Mouse (Mus musculus) heart, postnatal 0 days (tissue): ENCODE data around the gene Gm3336. TPM values are rescaled to one million over a fixed set of nuclear protein-coding genes. Genes with fewer than 3 reads are reported as not detected.
A peak's percentile ranks its signal among the peaks of the same experiment; 100 is the strongest.

ENCODE experiments used
- ATAC-seq: fragments of 200-750 bp; cut with Nextera tagmentation; 2 replicates; pipeline ENCODE4 v1.8.0; 2017; ENCODE audit warnings: low read depth, moderate number of reproducible peaks, moderate library complexity; ENCODE audit not compliant: insufficient read depth
- DNase-seq: peaks from one replicate; pipeline ENCODE4 v3.0.0-alpha.2; 2016; ENCODE audit warnings: low spot score
- H3K27ac ChIP-seq: fragments of 300-500 bp; sonication (generic); 2 replicates; pipeline ENCODE4 v1.5.1; 2014; ENCODE audit warnings: low read depth, mild to moderate bottlenecking
- H3K27me3 ChIP-seq: fragments of 300-500 bp; sonication (generic); 2 replicates; pipeline ENCODE4 v1.6.1; 2014; ENCODE audit warnings: low read length, mixed read lengths; ENCODE audit not compliant: control insufficient read depth, insufficient read depth
- H3K36me3 ChIP-seq: fragments of 300-500 bp; sonication (generic); replicated peaks from 2 replicates; pipeline ENCODE4 v1.6.1; 2014; ENCODE audit warnings: low read length, mixed read lengths; ENCODE audit not compliant: control insufficient read depth, insufficient read depth
- H3K4me1 ChIP-seq: fragments of 300-500 bp; sonication (generic); 2 replicates; pipeline ENCODE4 v1.6.1; 2014; ENCODE audit warnings: antibody characterized with exemption; ENCODE audit not compliant: control insufficient read depth, insufficient read depth
- H3K4me2 ChIP-seq: fragments of 300-500 bp; sonication (generic); 2 replicates; pipeline ENCODE4 v1.6.1; 2014; ENCODE audit warnings: low read depth, mild to moderate bottlenecking, low read length, moderate library complexity
- H3K4me3 ChIP-seq: fragments of 300-500 bp; sonication (generic); 2 replicates; pipeline ENCODE4 v1.5.1; 2014; ENCODE audit warnings: low read depth, low read length
- H3K9ac ChIP-seq: fragments of 300-500 bp; sonication (generic); replicated peaks from 2 replicates; pipeline ENCODE4 v1.6.1; 2014; ENCODE audit warnings: low read depth, low read length, mixed read lengths
- H3K9me3 ChIP-seq: fragments of 300-500 bp; sonication (generic); replicated peaks from 2 replicates; pipeline ENCODE4 v1.6.1; 2016; ENCODE audit warnings: low read length; ENCODE audit not compliant: control insufficient read depth
- CTCF ChIP-seq: IDR thresholded peaks from 2 replicates; pipeline ENCODE4 v1.5.1; 2016; ENCODE audit warnings: antibody characterized with exemption, control low read depth, low read depth
- EP300 ChIP-seq: IDR thresholded peaks from 2 replicates; pipeline ENCODE4 v1.6.1; 2016; ENCODE audit warnings: antibody characterized with exemption, low read depth
- WGBS: fragments of 180-500 bp; shearing (Covaris S2); extraction: QIAGEN DNeasy Blood & Tissue Kit; methylation state at CpG from one replicate; pipeline ENCODE4 v1.1.7; 2014; 5-methylcytosine and 5-hydroxymethylcytosine counted together
- polyA plus RNA-seq: library from polyadenylated mRNA; unstranded; fragments of >200 nt; fragmentation: Nextera tagmentation; extraction: Ambion mirVana; gene quantifications from 2 replicates; pipeline ENCODE4 v1.2.1, GENCODE M21; 2015
- total RNA-seq: library from RNA; depleted of rRNA; stranded (reverse); fragments of >200 nt; gene quantifications from 2 replicates; pipeline ENCODE4 v1.2.3, GENCODE M21; 2014; ENCODE audit warnings: low replicate concordance; rRNA removed

The Gm3336 gene
- total and polyA plus RNA-seq, 2 experiments from 2014 or later: not detected

GRCm38 (mm10) chr8:70768956-70769355 lies 50.6 kb downstream of the Gm3336 start:
- DNase-seq: no peak
- TF ChIP-seq CTCF (no peak), EP300 (no peak)
- peaks cover 34% of the 10 kb centered on the region for H3K36me3 ChIP-seq
- H3K4me1 ChIP-seq: peaks cover 15% of the 10 kb centered on the region
- H3K27ac ChIP-seq: no peak overlapping the region
- no peaks in the 10 kb centered on the region for H3K9me3 ChIP-seq
- H3K4me3 ChIP-seq: no peak overlapping the region
- H3K27me3 ChIP-seq: no peaks in the 10 kb centered on the region
- no peak overlapping the region for H3K4me2 ChIP-seq
- 86% methylated on average over 16 of the region's 16 CpGs for WGBS
- no peak for ATAC-seq
- H3K9ac ChIP-seq: no peak overlapping the region

- DNase-seq (peak; percentile 88), ATAC-seq (peak; percentile 64)
- Histone ChIP-seq H3K36me3 (peaks cover 34% of the 10 kb centered on the region), H3K9ac (no peak overlapping the region), H3K9me3 (no peaks in the 10 kb centered on the region), H3K27me3 (no peaks in the 10 kb centered on the region), H3K27ac (no peak overlapping the region), H3K4me2 (no peak overlapping the region), H3K4me3 (no peak overlapping the region), H3K4me1 (peaks cover 18% of the 10 kb centered on the region)
- 11% methylated on average over 26 of the region's 26 CpGs for WGBS
- TF ChIP-seq EP300: no peak
- peak; percentile 100 for TF ChIP-seq CTCF
Observed at GRCm38 (mm10) chr8:70769359-70769758, 51.0 kb downstream of the Gm3336 start.

GRCm38 (mm10) chr8:70769858-70770257 lies 51.5 kb downstream of the Gm3336 start:
- Histone ChIP-seq H3K36me3 (peaks cover 34% of the 10 kb centered on the region), H3K9ac (no peak overlapping the region), H3K27ac (no peak overlapping the region), H3K4me3 (no peak overlapping the region), H3K27me3 (no peaks in the 10 kb centered on the region), H3K4me2 (no peak overlapping the region), H3K4me1 (peaks cover 20% of the 10 kb centered on the region), H3K9me3 (no peaks in the 10 kb centered on the region)
- DNase-seq: no peak
- TF ChIP-seq EP300: no peak
- no peak for TF ChIP-seq CTCF
- ATAC-seq: no peak
- 72% methylated on average over 12 of the region's 12 CpGs for WGBS

- Histone ChIP-seq H3K4me3 (no peak overlapping the region), H3K9ac (no peak overlapping the region), H3K4me2 (no peak overlapping the region), H3K27me3 (no peaks in the 10 kb centered on the region), H3K4me1 (peaks cover 26% of the 10 kb centered on the region), H3K36me3 (peaks cover 34% of the 10 kb centered on the region), H3K27ac (no peak overlapping the region), H3K9me3 (no peaks in the 10 kb centered on the region)
- WGBS: 95% methylated on average over 13 of the region's 13 CpGs
- DNase-seq: no peak
- TF ChIP-seq EP300 (no peak), CTCF (no peak)
- ATAC-seq: no peak
Observed at GRCm38 (mm10) chr8:70770748-70771147, 52.4 kb downstream of the Gm3336 start.

GRCm38 (mm10) chr8:70771217-70771616 lies 52.9 kb downstream of the Gm3336 start:
- Histone ChIP-seq H3K27me3 (no peaks in the 10 kb centered on the region), H3K4me2 (no peak overlapping the region), H3K4me3 (no peak overlapping the region), H3K9ac (no peak overlapping the region), H3K9me3 (no peaks in the 10 kb centered on the region), H3K4me1 (peaks cover 26% of the 10 kb centered on the region), H3K36me3 (peaks cover 34% of the 10 kb centered on the region), H3K27ac (no peak overlapping the region)
- no peak for ATAC-seq
- TF ChIP-seq CTCF: no peak
- TF ChIP-seq EP300: no peak
- DNase-seq: no peak
- 86% methylated on average over 7 of the region's 7 CpGs for WGBS

GRCm38 (mm10) chr8:70772075-70772474 lies 53.7 kb downstream of the Gm3336 start:
- Histone ChIP-seq H3K9ac (no peak overlapping the region), H3K27me3 (no peaks in the 10 kb centered on the region), H3K36me3 (peaks cover 34% of the 10 kb centered on the region), H3K4me1 (peaks cover 18% of the 10 kb centered on the region), H3K9me3 (no peaks in the 10 kb centered on the region), H3K4me3 (no peak overlapping the region), H3K27ac (no peak overlapping the region), H3K4me2 (no peak overlapping the region)
- ATAC-seq (no peak), DNase-seq (no peak)
- TF ChIP-seq EP300 (no peak), CTCF (no peak)
- WGBS: 94% methylated on average over 13 of the region's 13 CpGs

Other genes with a start within 250 kb of the Gm3336 start
- gene Klhl26, start 241.6 kb upstream of the Gm3336 start, total RNA-seq: 15.8 and 22.6 TPM in 2 replicates
- 7.1 and 8.7 TPM in 2 replicates for gene Klhl26, start 241.6 kb upstream of the Gm3336 start, polyA plus RNA-seq
- not detected in 2 replicates for gene Tmem59l, start 231.2 kb upstream of the Gm3336 start, total RNA-seq
- gene Tmem59l, start 231.2 kb upstream of the Gm3336 start, polyA plus RNA-seq: not detected in 2 replicates
- gene Crlf1, start 225.4 kb upstream of the Gm3336 start, total RNA-seq: not detected in 2 replicates
- 0.16 and 0.66 TPM in 2 replicates for gene Crlf1, start 225.4 kb upstream of the Gm3336 start, polyA plus RNA-seq
- gene Rex1bd, start 211.8 kb upstream of the Gm3336 start, total RNA-seq: 121 and 145 TPM in 2 replicates
- 139 and 146 TPM in 2 replicates for gene Rex1bd, start 211.8 kb upstream of the Gm3336 start, polyA plus RNA-seq
- 887 and 1,064 TPM in 2 replicates for gene Uba52, start 207.7 kb upstream of the Gm3336 start, total RNA-seq
- gene Uba52, start 207.7 kb upstream of the Gm3336 start, polyA plus RNA-seq: 1,011 and 1,075 TPM in 2 replicates
- gene Fkbp8, start 190.8 kb upstream of the Gm3336 start, total RNA-seq: 422 and 440 TPM in 2 replicates
- gene Fkbp8, start 190.8 kb upstream of the Gm3336 start, polyA plus RNA-seq: 195 and 200 TPM in 2 replicates
- 110 and 120 TPM in 2 replicates for gene Kxd1, start 190.6 kb upstream of the Gm3336 start, total RNA-seq
- 93.5 and 96.7 TPM in 2 replicates for gene Kxd1, start 190.6 kb upstream of the Gm3336 start, polyA plus RNA-seq
- gene Ell, start 179.1 kb upstream of the Gm3336 start, total RNA-seq: 7.3 and 13.9 TPM in 2 replicates
- 7.9 and 9.1 TPM in 2 replicates for gene Ell, start 179.1 kb upstream of the Gm3336 start, polyA plus RNA-seq
- gene Isyna1, start 124.2 kb upstream of the Gm3336 start, total RNA-seq: 111 and 125 TPM in 2 replicates
- gene Isyna1, start 124.2 kb upstream of the Gm3336 start, polyA plus RNA-seq: 53.3 and 59.6 TPM in 2 replicates
- gene Ssbp4, start 109.7 kb upstream of the Gm3336 start, total RNA-seq: 107 and 143 TPM in 2 replicates
- 55.6 and 57.3 TPM in 2 replicates for gene Ssbp4, start 109.7 kb upstream of the Gm3336 start, polyA plus RNA-seq
- gene Lrrc25, start 102.4 kb upstream of the Gm3336 start, total RNA-seq: 1.5 and 2.2 TPM in 2 replicates
- 1.3 and 1.6 TPM in 2 replicates for gene Lrrc25, start 102.4 kb upstream of the Gm3336 start, polyA plus RNA-seq
- gene Gdf15, start 86.1 kb upstream of the Gm3336 start, total RNA-seq: 0.15 and 5.4 TPM in 2 replicates
- gene Gdf15, start 86.1 kb upstream of the Gm3336 start, polyA plus RNA-seq: 1.4 and 1.7 TPM in 2 replicates
- gene Pgpep1, start 58.2 kb upstream of the Gm3336 start, total RNA-seq: 18.0 and 36.3 TPM in 2 replicates
- gene Pgpep1, start 58.2 kb upstream of the Gm3336 start, polyA plus RNA-seq: 26.9 and 29.1 TPM in 2 replicates
- 438 and 495 TPM in 2 replicates for gene Lsm4, start 45.3 kb upstream of the Gm3336 start, total RNA-seq
- 202 and 205 TPM in 2 replicates for gene Lsm4, start 45.3 kb upstream of the Gm3336 start, polyA plus RNA-seq
- 322 and 503 TPM in 2 replicates for gene Jund, start 19.6 kb upstream of the Gm3336 start, total RNA-seq
- gene Jund, start 19.6 kb upstream of the Gm3336 start, polyA plus RNA-seq: 45.9 and 49.5 TPM in 2 replicates
- not detected in 2 replicates for gene Iqcn, start 15.1 kb upstream of the Gm3336 start, total RNA-seq
- gene Iqcn, start 15.1 kb upstream of the Gm3336 start, polyA plus RNA-seq: not detected in 2 replicates
- 0.42 and 1.2 TPM in 2 replicates for gene Pde4c, start 5.2 kb downstream of the Gm3336 start, total RNA-seq
- gene Pde4c, start 5.2 kb downstream of the Gm3336 start, polyA plus RNA-seq: 0.44 and 0.56 TPM in 2 replicates
- 21.4 and 40.3 TPM in 2 replicates for gene Rab3a, start 36.1 kb downstream of the Gm3336 start, total RNA-seq
- gene Rab3a, start 36.1 kb downstream of the Gm3336 start, polyA plus RNA-seq: 32.7 and 32.8 TPM in 2 replicates
- 26.6 and 56.3 TPM in 2 replicates for gene Mpv17l2, start 42.4 kb downstream of the Gm3336 start, total RNA-seq
- 50.3 and 54.0 TPM in 2 replicates for gene Mpv17l2, start 42.4 kb downstream of the Gm3336 start, polyA plus RNA-seq
- 36.6 and 39.3 TPM in 2 replicates for gene Pik3r2, start 58.2 kb downstream of the Gm3336 start, total RNA-seq
- gene Pik3r2, start 58.2 kb downstream of the Gm3336 start, polyA plus RNA-seq: 30.2 and 32.5 TPM in 2 replicates
- gene Mast3, start 86.5 kb downstream of the Gm3336 start, total RNA-seq: 3.0 and 5.6 TPM in 2 replicates
- gene Mast3, start 86.5 kb downstream of the Gm3336 start, polyA plus RNA-seq: 2.3 and 3.2 TPM in 2 replicates
- 0.08 TPM in 1 of 2 replicates, not detected in the other for gene Il12rb1, start 89.9 kb downstream of the Gm3336 start, total RNA-seq
- not detected in 2 replicates for gene Il12rb1, start 89.9 kb downstream of the Gm3336 start, polyA plus RNA-seq
- 4.5 and 38.1 TPM in 2 replicates for gene Arrdc2, start 121.2 kb downstream of the Gm3336 start, total RNA-seq
- 3.0 and 3.6 TPM in 2 replicates for gene Arrdc2, start 121.2 kb downstream of the Gm3336 start, polyA plus RNA-seq
- gene Kcnn1, start 144.7 kb downstream of the Gm3336 start, total RNA-seq: 7.5 and 25.2 TPM in 2 replicates
- 3.4 TPM in 2 replicates for gene Kcnn1, start 144.7 kb downstream of the Gm3336 start, polyA plus RNA-seq
- 12.6 and 32.0 TPM in 2 replicates for gene Ccdc124, start 155.4 kb downstream of the Gm3336 start, total RNA-seq
- 77.9 and 79.5 TPM in 2 replicates for gene Ccdc124, start 155.4 kb downstream of the Gm3336 start, polyA plus RNA-seq
- not detected in 2 replicates for gene Slc5a5, start 174.2 kb downstream of the Gm3336 start, total RNA-seq
- gene Slc5a5, start 174.2 kb downstream of the Gm3336 start, polyA plus RNA-seq: 0.05 and 0.10 TPM in 2 replicates
- gene Rpl18a, start 178.9 kb downstream of the Gm3336 start, total RNA-seq: 2,186 and 2,206 TPM in 2 replicates
- 2,523 and 2,655 TPM in 2 replicates for gene Rpl18a, start 178.9 kb downstream of the Gm3336 start, polyA plus RNA-seq
- 32.6 and 35.6 TPM in 2 replicates for gene Map1s, start 187.4 kb downstream of the Gm3336 start, total RNA-seq
- gene Map1s, start 187.4 kb downstream of the Gm3336 start, polyA plus RNA-seq: 21.4 and 24.9 TPM in 2 replicates